Mouse (Mus musculus): ENCODE data around the gene Upf2.
"Not testable (repeated sequence)": the region's sequence is repeated elsewhere in the genome, so short reads cannot be mapped to it uniquely, and the experiment has no call there.

Gene Upf2

GRCm38 (mm10) chr2:5949821-5950220 lies 1.4 kb upstream of the Upf2 start:
- not testable (repeated sequence) for DNase-seq (ENCODE audit: low read depth)

DNA sequence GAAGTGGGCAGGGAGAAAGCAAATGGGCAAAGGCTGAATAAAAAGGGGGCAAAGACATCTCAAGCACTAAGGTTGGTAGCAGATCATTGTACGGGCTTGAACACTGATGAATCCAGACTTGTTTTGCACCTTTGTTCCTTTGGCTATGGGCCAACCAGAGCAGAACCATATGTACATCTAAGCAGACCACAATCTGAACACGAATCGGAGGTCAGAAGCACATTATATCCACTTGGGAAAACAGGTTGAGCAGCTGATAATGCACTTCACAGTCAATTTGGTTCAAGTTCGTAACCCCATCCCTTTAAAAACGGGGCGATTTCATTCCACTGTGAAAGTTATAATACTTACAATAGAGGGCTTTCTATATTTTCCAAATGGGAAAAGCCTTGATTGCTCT lies 964 bp upstream of the Upf2 start:
- no peak for DNase-seq (ENCODE audit: low read depth)

- DNase-seq (ENCODE audit: low read depth), result peak; percentile 6
Observed at GRCm38 (mm10) chr2:5951621-5952211, 447 bp downstream of the Upf2 start.

DNA sequence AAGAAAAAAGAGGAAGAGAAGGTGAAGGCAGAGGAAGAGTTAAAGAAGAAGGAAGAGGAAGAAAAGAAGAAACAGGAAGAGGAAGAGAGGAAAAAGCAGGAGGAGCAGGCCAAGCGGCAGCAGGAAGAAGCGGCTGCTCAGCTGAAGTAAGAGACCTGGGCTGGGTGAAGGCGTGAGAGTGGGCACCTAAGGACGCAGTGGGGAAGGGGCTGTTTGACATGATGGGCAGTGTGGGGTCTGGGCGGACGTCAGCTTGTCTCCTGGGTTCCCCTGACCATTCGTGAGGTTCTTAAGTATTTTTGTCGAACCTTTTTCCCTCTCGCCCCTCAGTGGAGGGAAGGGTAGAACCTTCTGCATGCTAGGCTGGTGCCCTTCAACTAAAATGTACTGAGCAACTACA lies 6.4 kb downstream of the Upf2 start:
- no peak for DNase-seq (ENCODE audit: low read depth)

GRCm38 (mm10) chr2:5962265-5962664 lies 11.0 kb downstream of the Upf2 start:
- DNase-seq (ENCODE audit: low read depth), result no peak

DNA sequence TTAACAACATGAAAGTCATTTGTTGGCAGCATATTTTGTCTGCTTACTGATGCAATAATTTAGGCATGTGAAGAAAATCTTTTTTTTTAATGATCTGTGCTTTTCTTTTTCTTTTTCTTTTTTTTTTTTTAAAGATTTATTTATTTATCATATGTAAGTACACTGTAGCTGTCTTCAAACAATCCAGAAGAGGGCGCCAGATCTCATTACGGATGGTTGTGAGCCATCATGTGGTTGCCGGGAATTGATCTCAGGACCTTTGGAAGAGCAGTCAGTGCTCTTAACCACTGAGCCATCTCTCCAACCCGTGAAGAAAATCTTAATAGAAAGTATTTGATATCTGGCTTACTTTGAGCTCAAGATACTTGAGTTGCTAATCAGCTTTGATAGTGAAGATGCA lies 12.5 kb downstream of the Upf2 start:
- not testable (repeated sequence) for DNase-seq (ENCODE audit: low read depth)

- DNase-seq (ENCODE audit: low read depth), result no peak
Observed at GRCm38 (mm10) chr2:5965972-5966371, 14.7 kb downstream of the Upf2 start.

DNA sequence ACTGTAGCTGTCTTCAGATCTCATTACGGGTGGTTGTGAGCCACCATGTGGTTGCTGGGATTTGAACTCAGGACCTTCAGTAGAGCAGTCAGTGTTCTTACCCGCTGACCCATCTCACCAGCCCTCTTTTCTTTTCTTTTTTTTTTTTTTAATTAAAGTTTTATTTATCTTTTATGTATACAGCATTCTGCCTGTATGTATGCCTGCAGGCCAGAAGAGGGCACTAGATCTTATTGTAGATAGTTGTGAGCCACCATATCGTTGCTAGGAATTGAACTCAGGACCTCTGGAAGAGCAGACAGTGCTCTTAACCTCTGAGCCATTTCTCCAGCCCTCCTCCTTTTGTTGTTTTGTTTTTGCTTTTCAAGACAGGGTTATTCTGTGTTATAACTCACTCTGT lies 19.4 kb downstream of the Upf2 start:
- not testable (repeated sequence) for DNase-seq (ENCODE audit: low read depth)

- DNase-seq (ENCODE audit: low read depth), result no peak
Observed at GRCm38 (mm10) chr2:5977532-5977931, 26.3 kb downstream of the Upf2 start.

DNA sequence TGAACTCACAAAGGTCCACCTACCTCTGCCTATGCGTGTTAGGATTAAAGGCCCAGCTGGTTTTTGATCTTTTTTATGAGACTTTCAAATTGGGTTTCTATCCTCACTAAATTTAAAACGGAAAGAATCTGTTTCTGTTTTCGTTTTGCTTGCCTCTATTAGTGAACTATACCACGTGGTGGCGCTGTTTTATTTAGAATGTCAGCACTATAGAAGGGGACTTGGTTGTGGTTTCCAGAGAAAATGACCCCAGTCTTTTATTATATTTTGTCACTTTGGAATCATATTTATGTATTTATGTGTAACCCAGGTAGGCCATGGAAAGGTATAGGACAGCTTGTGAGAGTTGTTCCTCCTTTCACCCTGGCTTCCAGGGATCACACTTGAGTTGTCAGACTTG lies 44.3 kb downstream of the Upf2 start:
- peak; percentile 8 for DNase-seq (ENCODE audit: low read depth)

GRCm38 (mm10) chr2:6003949-6004348 lies 52.7 kb downstream of the Upf2 start:
- no peak for DNase-seq (ENCODE audit: low read depth)

DNA sequence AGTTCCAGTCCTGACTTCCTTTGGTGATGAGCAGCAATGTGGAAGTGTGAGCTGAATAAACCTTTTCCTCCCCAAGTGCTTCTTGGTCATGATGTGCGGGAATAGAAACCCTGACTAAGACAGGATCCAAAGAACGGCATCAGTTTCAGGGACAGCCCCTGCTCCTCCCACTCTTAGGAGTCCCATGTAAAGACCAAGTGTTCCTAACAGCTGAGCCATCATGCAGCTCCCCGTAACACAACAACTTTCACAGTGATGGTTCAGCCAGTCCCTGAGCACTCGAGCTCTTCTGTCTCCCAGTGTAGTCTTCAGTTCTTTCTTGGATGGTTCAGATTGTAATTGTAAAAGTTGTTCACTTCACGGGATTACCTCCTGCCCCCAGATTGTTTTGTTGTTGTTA lies 63.3 kb downstream of the Upf2 start:
- DNase-seq (ENCODE audit: low read depth), result no peak

DNA sequence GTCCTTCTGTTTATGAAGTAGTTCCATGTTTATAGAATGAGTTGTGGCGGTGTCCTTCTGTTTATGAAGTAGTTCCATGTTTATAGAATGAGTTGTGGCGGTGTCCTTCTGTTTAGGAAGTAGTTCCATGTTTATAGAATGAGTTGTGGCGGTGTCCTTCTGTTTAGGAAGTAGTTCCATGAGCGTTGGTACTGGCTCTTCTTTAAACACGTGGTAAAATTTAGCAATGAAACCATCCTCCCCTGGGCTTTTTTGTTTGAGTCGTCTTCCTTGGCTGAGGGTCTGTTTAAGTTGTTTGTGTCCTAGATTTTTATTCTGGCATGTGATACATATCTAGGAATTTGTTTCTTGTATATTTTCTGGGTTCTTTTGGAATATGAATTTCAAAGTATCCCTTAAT lies 63.9 kb downstream of the Upf2 start:
- not testable (repeated sequence) for DNase-seq (ENCODE audit: low read depth)

DNA sequence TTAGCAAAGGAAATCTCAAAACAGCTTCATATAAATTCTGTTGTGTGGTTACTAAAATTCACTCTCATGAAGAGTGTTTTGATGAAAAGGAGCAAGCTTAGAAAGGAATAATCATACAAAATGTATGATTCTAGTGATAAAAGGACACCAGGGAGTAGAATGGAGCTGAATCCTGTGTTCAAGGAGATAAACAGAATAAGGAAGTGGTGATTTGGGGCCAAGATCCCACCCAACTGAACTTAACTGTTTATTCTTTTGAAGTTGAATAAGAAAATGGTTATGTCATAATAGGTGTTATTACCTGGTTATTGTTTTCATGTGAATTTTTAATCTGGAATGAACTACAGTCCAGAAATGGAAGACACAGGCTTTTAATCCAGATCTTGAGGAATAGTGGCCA lies 69.3 kb downstream of the Upf2 start:
- DNase-seq (ENCODE audit: low read depth), result no peak

DNA sequence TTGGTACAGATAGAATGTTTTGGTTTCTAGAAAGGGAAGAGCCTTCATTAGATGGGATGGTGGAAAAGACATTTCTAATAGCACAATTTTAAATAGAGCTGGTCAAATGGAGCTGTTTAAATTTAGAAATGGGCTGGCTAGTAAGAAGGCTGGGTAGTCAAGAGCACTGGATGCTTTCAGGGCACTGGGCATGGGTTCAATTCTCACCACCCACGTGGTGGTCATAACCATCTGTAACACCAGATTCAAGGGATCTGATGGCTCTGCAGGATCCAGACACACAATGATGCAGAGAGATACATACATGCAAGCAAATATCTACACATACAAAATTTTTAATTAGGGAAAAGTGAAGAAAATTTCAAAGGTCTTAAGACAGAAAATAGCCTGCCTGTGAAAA lies 91.4 kb downstream of the Upf2 start:
- DNase-seq (ENCODE audit: low read depth), result no peak

- DNase-seq (ENCODE audit: low read depth), result no peak
Observed at GRCm38 (mm10) chr2:6046796-6047195, 95.5 kb downstream of the Upf2 start.

GRCm38 (mm10) chr2:6048570-6048969 lies 97.3 kb downstream of the Upf2 start:
- DNase-seq (ENCODE audit: low read depth), result no peak

DNA sequence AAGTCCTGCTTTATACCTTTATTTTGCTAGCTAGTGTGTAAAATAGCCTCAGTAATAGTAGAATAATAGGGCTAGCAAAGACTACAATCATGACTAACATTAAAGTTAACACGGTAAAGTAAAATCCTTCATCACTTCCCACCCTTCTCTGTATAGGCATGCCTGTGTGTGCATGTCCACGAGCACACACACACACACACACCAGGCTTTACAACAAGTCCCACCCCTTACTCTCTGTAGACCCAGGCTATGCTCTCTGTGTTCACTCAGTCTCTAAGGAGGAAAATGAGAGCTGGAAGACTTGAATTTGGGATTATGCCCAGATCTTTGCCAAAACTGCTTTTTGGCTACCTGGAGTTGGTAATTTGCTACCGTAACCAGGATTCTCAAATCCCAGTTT lies 97.7 kb downstream of the Upf2 start:
- no peak for DNase-seq (ENCODE audit: low read depth)

- DNase-seq (ENCODE audit: low read depth), result no peak
Observed at GRCm38 (mm10) chr2:6055466-6055865, 104.2 kb downstream of the Upf2 start.

- no peak for DNase-seq (ENCODE audit: low read depth)
Observed at GRCm38 (mm10) chr2:6056518-6056917, 105.2 kb downstream of the Upf2 start.

- DNase-seq (ENCODE audit: low read depth), result no peak
Observed at GRCm38 (mm10) chr2:6059291-6059690, 108.0 kb downstream of the Upf2 start.

DNA sequence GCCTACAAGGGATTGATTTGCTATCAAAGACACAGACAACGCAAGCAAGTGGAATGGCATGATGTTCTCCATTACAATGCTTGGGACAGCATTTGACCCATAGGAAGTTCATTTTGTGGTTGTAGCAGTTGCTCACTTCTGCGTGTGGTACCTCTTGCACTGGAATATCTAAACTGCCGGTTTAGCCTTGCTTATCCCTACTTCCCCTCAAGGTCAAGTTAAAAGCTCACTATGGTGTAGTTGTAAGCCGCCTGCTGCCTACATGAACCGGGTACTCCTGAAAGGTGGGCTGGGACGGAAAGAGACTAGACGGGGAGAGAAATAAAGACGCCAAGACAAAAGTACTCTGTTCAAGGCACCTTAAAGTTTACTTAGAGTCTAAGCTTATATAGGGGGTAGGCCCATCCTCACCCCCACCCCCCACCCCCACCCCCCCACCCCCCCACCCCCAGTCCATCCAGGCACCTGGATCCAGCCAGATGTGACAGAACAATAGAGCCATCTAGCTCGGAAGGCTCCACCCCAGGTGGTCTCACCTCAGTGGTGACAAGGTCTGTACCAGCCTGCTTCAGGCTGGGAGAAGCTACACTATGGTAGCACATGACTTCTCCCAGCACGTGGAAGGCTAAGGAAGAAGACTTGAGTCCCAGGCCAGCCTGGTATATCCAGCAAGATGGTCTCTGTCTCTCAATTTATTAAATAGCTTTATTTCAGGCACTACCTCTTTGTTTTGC lies 109.0 kb downstream of the Upf2 start:
- no peak for DNase-seq (ENCODE audit: low read depth)

DNA sequence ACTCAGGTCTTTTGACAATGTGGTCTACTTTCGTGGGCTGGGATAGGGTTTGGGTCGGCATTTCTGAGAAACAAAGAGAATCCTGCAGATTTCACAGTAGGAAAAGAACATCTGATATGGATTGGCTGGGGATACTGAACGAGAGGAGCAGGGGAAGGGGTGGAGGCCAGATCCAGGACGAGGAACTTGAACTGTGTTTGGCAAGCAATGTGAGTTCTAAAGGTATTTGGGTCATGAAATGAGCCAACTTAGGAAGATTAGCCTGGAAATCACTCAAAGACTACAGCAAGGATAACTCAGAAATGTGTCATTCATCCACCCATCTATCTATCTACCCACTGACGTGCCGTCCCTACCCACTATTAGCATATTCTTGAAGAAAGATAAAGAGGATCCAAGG lies 116.1 kb downstream of the Upf2 start:
- DNase-seq (ENCODE audit: low read depth), result no peak

DNA sequence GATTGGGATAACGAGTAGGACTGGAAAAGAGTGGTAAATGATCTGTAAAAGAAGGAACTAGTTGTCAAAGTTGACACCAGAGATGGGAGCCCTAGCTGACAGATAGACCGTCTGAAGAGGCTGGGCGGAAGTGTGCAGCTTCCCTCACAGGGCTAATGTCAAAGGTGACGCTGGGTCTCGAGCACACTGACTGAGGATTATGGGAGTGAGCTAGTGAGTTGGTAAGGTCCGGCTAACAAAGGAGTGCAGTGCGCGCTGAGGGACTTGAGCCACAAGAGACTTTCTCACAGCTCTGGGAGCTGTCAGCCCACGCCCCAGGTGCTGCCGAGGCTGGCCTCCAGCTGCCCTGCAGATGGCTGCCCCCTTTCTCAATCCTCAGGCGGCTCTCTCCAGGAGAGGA lies 119.7 kb downstream of the Upf2 start:
- no peak for DNase-seq (ENCODE audit: low read depth)

Data from fibroblast of lung, adult 2 months (primary cell).